Mouse (Mus musculus): ENCODE data around the gene Gm10073.

DNA sequence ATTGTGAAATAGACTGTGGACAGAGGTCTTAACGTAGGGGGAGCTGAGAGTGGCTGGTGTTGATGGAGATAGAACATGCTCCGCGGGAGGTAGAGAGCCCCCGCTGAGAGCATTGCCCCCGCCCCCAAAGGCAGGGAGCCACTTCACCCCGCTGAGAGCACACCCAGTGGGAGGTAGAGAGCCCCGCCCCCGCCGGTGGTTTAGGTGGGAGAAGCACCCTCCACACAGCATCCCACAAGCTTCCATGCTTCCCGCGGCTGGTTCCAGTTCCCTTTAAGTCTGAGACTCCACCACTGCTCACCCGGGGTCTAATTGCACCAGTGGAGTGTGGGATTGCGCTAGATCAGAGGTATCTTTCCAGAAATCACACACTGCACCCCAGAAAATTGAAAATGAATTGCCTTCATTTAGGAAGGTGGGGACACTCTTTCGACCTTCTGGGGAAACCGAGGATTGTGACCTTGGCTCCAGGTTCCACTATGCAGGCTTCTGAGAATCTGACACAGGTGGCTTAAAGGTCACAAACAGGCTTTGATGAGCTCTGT lies 33.4 kb upstream of the Gm10073 start:
- no peak for TF ChIP-seq POLR2A (IDR thresholded peaks at IDR 0.05; ENCODE audit: low read depth, low read length)
- no peak for TF ChIP-seq CTCF (conservative IDR thresholded peaks at IDR 0.05; ENCODE audit: insufficient read depth, insufficient read length, low read depth, low read length)

Measured in kidney, adult 2 months (tissue).